Mouse (Mus musculus) heart, embryonic 16.5 days (tissue): ENCODE measurements around the gene Gm26920. TPM values are rescaled to one million over a fixed set of nuclear protein-coding genes. Genes with fewer than 3 reads are reported as not detected.
"Not testable (repeated sequence)": the region's sequence is repeated elsewhere in the genome, so short reads cannot be mapped to it uniquely, and the experiment has no call there.

ENCODE experiments used
- ATAC-seq: fragments of 200-750 bp; cut with Nextera tagmentation; replicated peaks from 2 replicates; pipeline ENCODE4 v1.8.0; 2017; ENCODE audit warnings: moderate number of reproducible peaks; ENCODE audit not compliant: insufficient read depth, low FRiP score; ENCODE audit errors: extremely low read depth
- H3K27ac ChIP-seq: fragments of 300-500 bp; sonication (generic); 2 replicates; pipeline ENCODE4 v1.5.1; 2014; ENCODE audit warnings: mild to moderate bottlenecking, low read length, control low read depth, moderate library complexity
- H3K27me3 ChIP-seq: fragments of 300-500 bp; sonication (generic); 2 replicates; pipeline ENCODE4 v1.6.1; 2014; ENCODE audit warnings: low read length, mixed read lengths; ENCODE audit not compliant: control insufficient read depth, insufficient read depth
- H3K36me3 ChIP-seq: fragments of 300-500 bp; sonication (generic); 2 replicates; pipeline ENCODE4 v1.6.1; 2014; ENCODE audit not compliant: control insufficient read depth, insufficient read depth
- H3K4me1 ChIP-seq: fragments of 300-500 bp; sonication (generic); 2 replicates; pipeline ENCODE4 v1.6.1; 2014; ENCODE audit warnings: low read length, mixed read lengths; ENCODE audit not compliant: control insufficient read depth, insufficient read depth
- H3K4me2 ChIP-seq: fragments of 300-500 bp; sonication (generic); 2 replicates; pipeline ENCODE4 v1.6.1; 2014; ENCODE audit warnings: low read depth, mild to moderate bottlenecking, control low read depth, low read length
- H3K4me3 ChIP-seq: fragments of 300-500 bp; sonication (generic); 2 replicates; pipeline ENCODE4 v1.5.1; 2014; ENCODE audit warnings: mild to moderate bottlenecking, control low read depth, low read length
- H3K9ac ChIP-seq: fragments of 300-500 bp; sonication (generic); 2 replicates; pipeline ENCODE4 v1.6.1; 2014; ENCODE audit warnings: low read length, control low read depth
- H3K9me3 ChIP-seq: fragments of 300-500 bp; sonication (generic); replicated peaks from 2 replicates; pipeline ENCODE4 v1.6.1; 2016; ENCODE audit warnings: low read length; ENCODE audit not compliant: control insufficient read depth
- WGBS: fragments of 180-500 bp; shearing (Covaris S2); extraction: QIAGEN DNeasy Blood & Tissue Kit; methylation state at CpG from one replicate; pipeline ENCODE4 v1.1.7; 2014; 5-methylcytosine and 5-hydroxymethylcytosine counted together
- polyA plus RNA-seq: library from polyadenylated mRNA; unstranded; fragments of >200 nt; fragmentation: Nextera tagmentation; extraction: Ambion mirVana; gene quantifications from 2 replicates; pipeline ENCODE4 v1.2.1, GENCODE M21; 2015

The Gm26920 gene
- not detected in 2 replicates for polyA plus RNA-seq

GRCm38 (mm10) chr7:30090092-30090969, at the start of gene Gm26920, which contains the start of gene Zfp566:
Gene Gm26920, minus strand, starts transcription at chr7:30090410.
Gene Zfp566, minus strand, starts transcription at chr7:30090527.
- Histone ChIP-seq H3K4me3 (peak within 1 kb of the TSS; percentile 71), H3K4me2 (peak within 1 kb of the TSS; percentile 66), H3K27me3 (no peaks in the 10 kb centered on the region), H3K9me3 (no peaks in the 10 kb centered on the region), H3K4me1 (peaks cover 19% of the 10 kb centered on the region), H3K36me3 (peaks cover 4% of the 10 kb centered on the region), H3K27ac (peak within 1 kb of the TSS; percentile 71), H3K9ac (peak within 1 kb of the TSS; percentile 77)
- ATAC-seq = peak; percentile 92
- WGBS = under 1% methylated on average over 40 of the region's 40 CpGs

- H3K4me1 ChIP-seq = no peaks in the 10 kb centered on the region
- no peak overlapping the region for H3K9ac ChIP-seq
- no peak for ATAC-seq
- H3K4me3 ChIP-seq = no peak overlapping the region
- H3K36me3 ChIP-seq = peaks cover 45% of the 10 kb centered on the region
- 79% methylated on average over 10 of the region's 10 CpGs for WGBS
- H3K9me3 ChIP-seq = peaks cover 12% of the 10 kb centered on the region
- H3K4me2 ChIP-seq = no peak overlapping the region
- no peaks in the 10 kb centered on the region for H3K27me3 ChIP-seq
- H3K27ac ChIP-seq = no peak overlapping the region
These were observed 46.6 kb upstream of the Gm26920 start for GRCm38 (mm10) chr7:30136826-30137225.

GRCm38 (mm10) chr7:30132396-30132795, 42.2 kb upstream of the Gm26920 start:
- no peak overlapping the region for H3K9ac ChIP-seq

GRCm38 (mm10) chr7:30129900-30130299, 39.7 kb upstream of the Gm26920 start:
- Histone ChIP-seq H3K9ac (no peak overlapping the region), H3K27me3 (no peaks in the 10 kb centered on the region), H3K4me1 (no peaks in the 10 kb centered on the region), H3K9me3 (peaks cover 14% of the 10 kb centered on the region), H3K27ac (no peak overlapping the region), H3K36me3 (peaks cover 75% of the 10 kb centered on the region), H3K4me3 (no peak overlapping the region), H3K4me2 (no peak overlapping the region)
- WGBS = 97% methylated on average over 8 of the region's 8 CpGs
- no peak for ATAC-seq

More at GRCm38 (mm10) chr7:30132396-30132795, 42.2 kb upstream of the Gm26920 start:
- ATAC-seq = no peak
- H3K4me2 ChIP-seq = no peak overlapping the region
- H3K4me1 ChIP-seq = no peaks in the 10 kb centered on the region
- no peak overlapping the region for H3K4me3 ChIP-seq
- no peak overlapping the region for H3K27ac ChIP-seq
- H3K36me3 ChIP-seq = peaks cover 67% of the 10 kb centered on the region
- no peaks in the 10 kb centered on the region for H3K27me3 ChIP-seq
- peaks cover 10% of the 10 kb centered on the region for H3K9me3 ChIP-seq
- 98% methylated on average over 4 of the region's 4 CpGs for WGBS

DNA sequence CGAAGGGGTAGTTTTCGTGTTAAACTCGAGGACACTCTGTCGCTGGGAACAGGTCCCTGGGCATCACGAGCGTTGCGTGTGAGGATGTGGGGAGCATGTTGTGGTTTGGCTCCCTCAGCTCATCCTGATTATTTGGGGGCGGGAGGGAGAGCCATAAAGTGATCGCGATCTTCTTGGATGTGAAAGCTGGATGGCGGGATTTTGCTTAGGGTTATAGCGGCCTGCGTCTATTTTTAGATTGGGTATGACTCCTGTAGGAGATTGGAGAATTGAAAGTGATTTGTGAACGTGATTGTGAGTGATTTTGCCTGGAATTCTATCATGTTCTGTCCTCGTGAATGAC, 31.9 kb upstream of the Gm26920 start:
- no peak; the same call in 1 of the 2 replicates for ATAC-seq
- 3% methylated on average over 15 of the region's 15 CpGs for WGBS
- Histone ChIP-seq H3K4me2 (peak overlapping the region; percentile 95), H3K9me3 (0 out of 2 replicates have a peak, but pooled peaks cover 2% of the 10 kb centered on the region), H3K36me3 (peaks cover 13% of the 10 kb centered on the region), H3K27ac (peak overlapping the region; percentile 91), H3K27me3 (no peaks in the 10 kb centered on the region), H3K4me1 (peaks cover 5% of the 10 kb centered on the region; the same call in 1 of the 2 replicates), H3K4me3 (peak overlapping the region; percentile 89), H3K9ac (peak overlapping the region; percentile 95)

- H3K36me3 ChIP-seq = peaks cover 7% of the 10 kb centered on the region
- H3K27me3 ChIP-seq = no peaks in the 10 kb centered on the region
- H3K4me1 ChIP-seq = peaks cover 5% of the 10 kb centered on the region; the same call in 1 of the 2 replicates
- peak within 1 kb of the TSS; percentile 95 for H3K9ac ChIP-seq
- H3K27ac ChIP-seq = peak within 1 kb of the TSS; percentile 91
- ATAC-seq = peak; percentile 96
- H3K4me2 ChIP-seq = peak within 1 kb of the TSS; percentile 95
- WGBS = under 1% methylated on average over 61 of the region's 61 CpGs
- no peaks in the 10 kb centered on the region for H3K9me3 ChIP-seq
- H3K4me3 ChIP-seq = peak within 1 kb of the TSS; percentile 89
These were observed 31.3 kb upstream of the Gm26920 start, which contains the start of gene Zfp382 for GRCm38 (mm10) chr7:30121308-30122187. Gene Zfp382, plus strand, starts transcription at chr7:30121942.

GRCm38 (mm10) chr7:30117935-30118334, 27.7 kb upstream of the Gm26920 start:
- H3K27ac ChIP-seq, H3K9ac ChIP-seq, H3K9me3 ChIP-seq, H3K4me1 ChIP-seq, H3K27me3 ChIP-seq, H3K4me3 ChIP-seq, H3K36me3 ChIP-seq, ATAC-seq, H3K4me2 ChIP-seq: not testable (repeated sequence)
- 91% methylated on average over 12 of the region's 12 CpGs for WGBS

DNA sequence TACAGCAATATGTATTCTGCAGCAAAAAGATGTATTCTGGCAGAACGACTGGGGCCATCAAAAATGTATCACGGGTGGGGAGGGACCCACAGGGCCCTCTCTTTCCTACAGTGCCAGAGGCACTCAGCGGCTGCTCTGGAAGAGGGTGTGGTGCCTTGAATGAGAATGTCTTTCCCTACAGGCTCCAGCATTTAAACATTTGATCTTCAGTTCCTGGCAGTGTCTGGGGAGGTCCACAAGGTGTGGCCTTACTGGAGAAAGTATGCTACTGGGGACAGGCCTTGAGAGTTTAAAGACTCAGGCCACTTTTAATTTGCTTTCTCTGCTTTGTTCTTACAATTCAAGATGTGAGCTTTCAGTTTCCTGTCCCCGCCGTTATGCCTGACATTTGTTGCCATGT, 25.9 kb upstream of the Gm26920 start:
- Histone ChIP-seq H3K4me3 (no peak overlapping the region), H3K9me3 (0 out of 2 replicates have a peak, but pooled peaks cover 3% of the 10 kb centered on the region), H3K36me3 (no peaks in the 10 kb centered on the region), H3K4me1 (no peaks in the 10 kb centered on the region), H3K27me3 (no peaks in the 10 kb centered on the region), H3K4me2 (no peak overlapping the region), H3K9ac (no peak overlapping the region), H3K27ac (no peak overlapping the region)
- no peak for ATAC-seq
- WGBS = 89% methylated on average over 5 of the region's 5 CpGs
